Mouse (Mus musculus): ENCODE results near the gene Fam53b.

Fam53b gene

GRCm38 (mm10) chr7:132767233-132767998 is 46.3 kb downstream of the Fam53b start:
- in situ Hi-C loops (cut with MboI, MseI), result loop anchor here (5.0 kb wide), 1 partner anchor 35 kb away; no protein-coding TSS in a partner anchor

GRCm38 (mm10) chr7:132766235-132766871 is 47.3 kb downstream of the Fam53b start:
- in situ Hi-C loops (cut with MboI, MseI), result loop anchor here (5.0 kb wide), 1 partner anchor 36 kb away; no protein-coding TSS in a partner anchor

- in situ Hi-C loops (cut with MboI, MseI), result loop anchor here (5.0 kb wide), 1 partner anchor 37 kb away; no protein-coding TSS in a partner anchor
These were observed 48.0 kb downstream of the Fam53b start for GRCm38 (mm10) chr7:132765629-132766186.

- in situ Hi-C loops (cut with MboI, MseI), result loop anchor here (5.0 kb wide), 1 partner anchor 37 kb away; no protein-coding TSS in a partner anchor
These were observed 48.7 kb downstream of the Fam53b start for GRCm38 (mm10) chr7:132764896-132765491.

- in situ Hi-C loops (cut with MboI, MseI), result no loop called here
These were observed 49.4 kb downstream of the Fam53b start for GRCm38 (mm10) chr7:132764314-132764713.

GRCm38 (mm10) chr7:132763911-132764310 is 49.8 kb downstream of the Fam53b start:
- in situ Hi-C loops (cut with MboI, MseI), result no loop called here

- in situ Hi-C loops (cut with MboI, MseI), result no loop called here
These were observed 50.3 kb downstream of the Fam53b start for GRCm38 (mm10) chr7:132763351-132763750.

GRCm38 (mm10) chr7:132761409-132761808 is 52.3 kb downstream of the Fam53b start:
- in situ Hi-C loops (cut with MboI, MseI), result no loop called here

- in situ Hi-C loops (cut with MboI, MseI), result no loop called here
These were observed 53.0 kb downstream of the Fam53b start for GRCm38 (mm10) chr7:132760589-132761180.

GRCm38 (mm10) chr7:132759926-132760325 is 53.8 kb downstream of the Fam53b start:
- in situ Hi-C loops (cut with MboI, MseI), result no loop called here

- in situ Hi-C loops (cut with MboI, MseI), result no loop called here
These were observed 54.2 kb downstream of the Fam53b start for GRCm38 (mm10) chr7:132759405-132759891.

- in situ Hi-C loops (cut with MboI, MseI), result no loop called here
These were observed 54.8 kb downstream of the Fam53b start for GRCm38 (mm10) chr7:132758875-132759274.

- in situ Hi-C loops (cut with MboI, MseI), result no loop called here
These were observed 57.4 kb downstream of the Fam53b start for GRCm38 (mm10) chr7:132756325-132756724.

GRCm38 (mm10) chr7:132754389-132754750 is 59.3 kb downstream of the Fam53b start:
- in situ Hi-C loops (cut with MboI, MseI), result no loop called here

- in situ Hi-C loops (cut with MboI, MseI), result no loop called here
These were observed 59.9 kb downstream of the Fam53b start for GRCm38 (mm10) chr7:132753518-132754388.

- in situ Hi-C loops (cut with MboI, MseI), result no loop called here
These were observed 62.0 kb downstream of the Fam53b start for GRCm38 (mm10) chr7:132751716-132752115.

GRCm38 (mm10) chr7:132749504-132749903 is 64.2 kb downstream of the Fam53b start:
- in situ Hi-C loops (cut with MboI, MseI), result no loop called here

GRCm38 (mm10) chr7:132748076-132748769 is 65.5 kb downstream of the Fam53b start:
- in situ Hi-C loops (cut with MboI, MseI), result no loop called here

- in situ Hi-C loops (cut with MboI, MseI), result no loop called here
These were observed 66.6 kb downstream of the Fam53b start for GRCm38 (mm10) chr7:132747096-132747495.

- in situ Hi-C loops (cut with MboI, MseI), result no loop called here
These were observed 70.8 kb downstream of the Fam53b start for GRCm38 (mm10) chr7:132742912-132743311.
